8 mouse cellular contexts compared by ENCODE assay signal in genomic region chr4:141793282-141794151, GRCm38 (mm10). TPM values are rescaled to one million over a fixed set of nuclear protein-coding genes. Genes with fewer than 3 reads are reported as not detected.
DNase-seq lines count a peak whose midpoint lies in the region; ATAC-seq and TF ChIP-seq lines count a peak whose summit lies in the region.

Gene Casp9 (plus strand): TSS chr4:141793612.

- H3K9ac ChIP-seq in embryonic facial prominence, embryonic 14.5 days (ENCODE audit: low read depth, low read length), result peak within 1 kb of the TSS; percentile 71
- H3K9ac ChIP-seq in limb, embryonic 14.5 days (ENCODE audit: low read depth, low read length, severe bottlenecking), result peak within 1 kb of the TSS; percentile 67
- peak within 1 kb of the TSS; percentile 83 for H3K9ac ChIP-seq in midbrain, postnatal 0 days (replicated peaks; ENCODE audit: low read length, poor library complexity, severe bottlenecking)

- H3K9me3 ChIP-seq in embryonic facial prominence, embryonic 14.5 days (ENCODE audit: control insufficient read depth, low read length), result no peaks in the 10 kb centered on the region
- no peaks in the 10 kb centered on the region for H3K9me3 ChIP-seq in limb, embryonic 14.5 days (ENCODE audit: control insufficient read depth, low read length)
- no peaks in the 10 kb centered on the region for H3K9me3 ChIP-seq in midbrain, postnatal 0 days (ENCODE audit: low read length)

- H3K4me3 ChIP-seq in embryonic facial prominence, embryonic 14.5 days (ENCODE audit: low read depth, low read length), result peak within 1 kb of the TSS; percentile 63
- H3K4me3 ChIP-seq in limb, embryonic 14.5 days (replicated peaks; ENCODE audit: low read length), result peak within 1 kb of the TSS; percentile 71
- H3K4me3 ChIP-seq in midbrain, postnatal 0 days (ENCODE audit: low read depth, low read length), result peak within 1 kb of the TSS; percentile 68

- peak; percentile 84 for ATAC-seq in embryonic facial prominence, embryonic 14.5 days (ENCODE audit: low read depth)
- ATAC-seq in limb, embryonic 14.5 days (ENCODE audit: low FRiP score, low read depth), result peak; percentile 84
- ATAC-seq in midbrain, postnatal 0 days (ENCODE audit: low FRiP score), result peak; percentile 78

- H3K27ac ChIP-seq in embryonic facial prominence, embryonic 14.5 days (replicated peaks; ENCODE audit: low read depth, low read length), result peak within 1 kb of the TSS; percentile 92
- H3K27ac ChIP-seq in limb, embryonic 14.5 days (replicated peaks; ENCODE audit: low read depth, low read length), result peak within 1 kb of the TSS; percentile 86
- peak within 1 kb of the TSS; percentile 92 for H3K27ac ChIP-seq in midbrain, postnatal 0 days (ENCODE audit: low read depth, low read length)

- peak; percentile 96 for DNase-seq in 3T3-L1 (ENCODE audit: low read depth, low spot score)
- DNase-seq in adrenal gland, postnatal 4 days (ENCODE audit: low spot score in 2 of 2), result peak; percentile 94 to 98
- peak; percentile 98 for DNase-seq in embryonic facial prominence, embryonic 14.5 days (ENCODE audit: low spot score)
- DNase-seq in heart, adult 8-10 months (ENCODE audit: low spot score), result peak; percentile 98
- DNase-seq in kidney, adult 9 months, result peak; percentile 99
- peak; percentile 95 for DNase-seq in limb, embryonic 14.5 days (ENCODE audit: low spot score)
- peak; percentile 95 for DNase-seq in midbrain, postnatal 0 days (ENCODE audit: low spot score)
- peak; percentile 99 for DNase-seq in spleen, postnatal 14 days (ENCODE audit: low spot score in 2 of 2)

- H3K4me1 ChIP-seq in embryonic facial prominence, embryonic 14.5 days (ENCODE audit: control insufficient read depth, insufficient read depth, low read length), result peaks cover 12% of the 10 kb centered on the region; the same call in 1 of the 2 replicates
- H3K4me1 ChIP-seq in limb, embryonic 14.5 days (ENCODE audit: control insufficient read depth, insufficient read depth, low read length), result peaks cover 12% of the 10 kb centered on the region; the same call in 1 of the 2 replicates
- peaks cover 7% of the 10 kb centered on the region; the same call in 1 of the 2 replicates for H3K4me1 ChIP-seq in midbrain, postnatal 0 days (ENCODE audit: insufficient read depth, low read length)

- no peaks in the 10 kb centered on the region for H3K27me3 ChIP-seq in embryonic facial prominence, embryonic 14.5 days (replicated peaks; ENCODE audit: control insufficient read depth, insufficient read depth, low read length)
- no peaks in the 10 kb centered on the region for H3K27me3 ChIP-seq in limb, embryonic 14.5 days (ENCODE audit: control insufficient read depth, insufficient read depth, low read length)
- no peaks in the 10 kb centered on the region for H3K27me3 ChIP-seq in midbrain, postnatal 0 days (ENCODE audit: insufficient read depth, low read length)

- 0 out of 2 replicates have a peak, but pooled peaks have one; percentile 31 for TF ChIP-seq POLR2A in limb, embryonic 14.5 days (IDR thresholded peaks at IDR 0.05; ENCODE audit: borderline replicate concordance, extremely low read depth, insufficient read depth, insufficient read length)

- H3K4me2 ChIP-seq in embryonic facial prominence, embryonic 14.5 days (ENCODE audit: low read depth, low read length), result peak within 1 kb of the TSS; percentile 61
- peak within 1 kb of the TSS; percentile 60 for H3K4me2 ChIP-seq in limb, embryonic 14.5 days (replicated peaks; ENCODE audit: low read depth, low read length, severe bottlenecking)
- H3K4me2 ChIP-seq in midbrain, postnatal 0 days (ENCODE audit: low read depth, low read length, poor library complexity, severe bottlenecking), result peak within 1 kb of the TSS; percentile 52

- peaks cover 20% of the 10 kb centered on the region for H3K36me3 ChIP-seq in embryonic facial prominence, embryonic 14.5 days (ENCODE audit: control insufficient read depth, insufficient read depth, low read length)
- H3K36me3 ChIP-seq in limb, embryonic 14.5 days (ENCODE audit: control insufficient read depth, insufficient read depth, low read length), result peaks cover 7% of the 10 kb centered on the region; the same call in 1 of the 2 replicates
- peaks cover 12% of the 10 kb centered on the region for H3K36me3 ChIP-seq in midbrain, postnatal 0 days (ENCODE audit: insufficient read depth, low read length)

- TF ChIP-seq CTCF in midbrain, postnatal 0 days (IDR thresholded peaks at IDR 0.05), result peak; percentile 11; the same call in 1 of the 2 replicates

- WGBS in embryonic facial prominence, embryonic 14.5 days, result 2% methylated on average over 42 of the region's 80 CpGs
- 1% methylated on average over 60 of the region's 80 CpGs for WGBS in limb, embryonic 14.5 days
- WGBS in midbrain, postnatal 0 days, result under 1% methylated on average over 60 of the region's 80 CpGs

RNA-seq across cellular contexts. Expression of gene Casp9, which starts in this region (rescaled TPM):
- total RNA-seq in adrenal gland, postnatal 4 days (2021), result 10 to 100 TPM; 31.5 to 32.4 TPM
- 10.3 and 14.2 TPM in 2 replicates for polyA plus RNA-seq in embryonic facial prominence, embryonic 14.5 days (2014; fragmentation: Nextera tagmentation; extraction: Ambion mirVana)
- 10 to 100 TPM in 2 of 4 experiments, 1 to 10 TPM in 2; 7.9 to 10.7 (median 10.0) TPM for total RNA-seq in heart, adult 8-10 months (2022)
- polyA plus RNA-seq in limb, embryonic 14.5 days (2012; rRNA removed), result 20.4 and 24.8 TPM in 2 replicates
- polyA plus RNA-seq in limb, embryonic 14.5 days (2014; fragmentation: Nextera tagmentation; extraction: Ambion mirVana), result 11.2 and 13.8 TPM in 2 replicates
- 26.9 and 27.0 TPM in 2 replicates for total RNA-seq in midbrain, postnatal 0 days (2014; rRNA removed)
- 17.6 and 19.7 TPM in 2 replicates for polyA plus RNA-seq in midbrain, postnatal 0 days (2015; fragmentation: Nextera tagmentation; extraction: Ambion mirVana)

Comparison
In these comparisons a context has a peak if more than half of its experiments do, and no peak if none do; other contexts are left out.
1. Peak in every context shown above with its lines: DNase-seq, ATAC-seq, H3K4me3 ChIP-seq and H3K27ac ChIP-seq.